Mouse (Mus musculus) large intestine, adult 2 months (tissue): ENCODE data around the gene Cbarp. TPM values are rescaled to one million over a fixed set of nuclear protein-coding genes. Genes with fewer than 3 reads are reported as not detected.

Experiments
- DNase-seq: peaks from one replicate; pipeline ENCODE4 v3.0.0-alpha.2; 2012; ENCODE audit warnings: low read depth, low spot score
- WGBS: fragments of 180-500 bp; shearing (Covaris S2); methylation state at CpG from one replicate; pipeline ENCODE4 v1.1.7; 2018; 5-methylcytosine and 5-hydroxymethylcytosine counted together
- polyA plus RNA-seq: library from polyadenylated mRNA; depleted of rRNA; stranded (reverse); fragments of >200 nt; gene quantifications from 2 replicates; pipeline ENCODE4 v1.2.3, GENCODE M21; 2012

Gene Cbarp
- polyA plus RNA-seq, 1 experiment, result 5.0 TPM

- 14% methylated on average over 12 of the region's 12 CpGs for WGBS
- DNase-seq, result no peak
Observed at GRCm38 (mm10) chr10:80159021-80159560, 18.5 kb upstream of the Cbarp start.

GRCm38 (mm10) chr10:80158307-80158986 is 17.8 kb upstream of the Cbarp start:
- 4% methylated on average over 18 of the region's 18 CpGs for WGBS
- no peak for DNase-seq

DNA sequence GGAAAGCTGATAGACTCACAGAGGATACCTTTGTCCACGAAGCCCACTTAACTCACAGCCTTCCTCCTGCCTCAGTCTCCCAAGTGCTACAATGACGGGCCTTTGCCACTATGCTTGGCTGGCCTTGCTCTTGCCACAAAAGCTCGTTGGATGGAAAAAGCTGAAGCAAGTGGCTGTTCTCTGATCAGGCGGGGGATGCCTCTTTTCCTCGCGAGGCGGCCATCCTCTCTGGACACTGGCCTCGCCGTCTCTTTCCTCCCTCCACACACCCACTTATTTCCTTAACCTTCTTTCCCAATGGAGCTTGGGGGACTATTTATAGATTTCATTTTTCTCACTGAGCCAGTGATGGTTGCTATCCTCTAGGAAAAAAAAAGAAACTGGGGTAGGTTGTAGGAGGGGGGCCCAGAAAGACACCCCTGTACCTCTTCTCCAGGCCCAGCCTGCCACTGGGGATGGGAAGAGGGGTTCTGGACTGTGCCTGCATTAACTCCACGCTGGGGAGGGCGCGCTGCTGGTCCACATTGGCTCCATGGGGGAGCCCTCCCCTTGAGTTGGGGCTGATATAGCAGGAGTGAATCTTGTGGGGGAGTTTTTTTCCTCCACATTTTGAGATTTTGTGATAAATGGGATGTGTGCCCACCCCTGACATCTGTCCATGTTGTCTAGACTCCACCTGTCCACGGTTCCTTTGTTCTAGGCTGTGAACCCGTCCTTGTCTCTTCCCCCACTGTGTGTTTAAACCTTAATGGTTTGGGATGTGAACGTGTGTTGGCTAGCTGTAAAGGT is 16.7 kb upstream of the Cbarp start:
- DNase-seq, result no peak
- WGBS, result 66% methylated on average over 15 of the region's 15 CpGs

GRCm38 (mm10) chr10:80156752-80157053 is 16.1 kb upstream of the Cbarp start:
- WGBS, result 73% methylated on average over 7 of the region's 7 CpGs
- no peak for DNase-seq

DNA sequence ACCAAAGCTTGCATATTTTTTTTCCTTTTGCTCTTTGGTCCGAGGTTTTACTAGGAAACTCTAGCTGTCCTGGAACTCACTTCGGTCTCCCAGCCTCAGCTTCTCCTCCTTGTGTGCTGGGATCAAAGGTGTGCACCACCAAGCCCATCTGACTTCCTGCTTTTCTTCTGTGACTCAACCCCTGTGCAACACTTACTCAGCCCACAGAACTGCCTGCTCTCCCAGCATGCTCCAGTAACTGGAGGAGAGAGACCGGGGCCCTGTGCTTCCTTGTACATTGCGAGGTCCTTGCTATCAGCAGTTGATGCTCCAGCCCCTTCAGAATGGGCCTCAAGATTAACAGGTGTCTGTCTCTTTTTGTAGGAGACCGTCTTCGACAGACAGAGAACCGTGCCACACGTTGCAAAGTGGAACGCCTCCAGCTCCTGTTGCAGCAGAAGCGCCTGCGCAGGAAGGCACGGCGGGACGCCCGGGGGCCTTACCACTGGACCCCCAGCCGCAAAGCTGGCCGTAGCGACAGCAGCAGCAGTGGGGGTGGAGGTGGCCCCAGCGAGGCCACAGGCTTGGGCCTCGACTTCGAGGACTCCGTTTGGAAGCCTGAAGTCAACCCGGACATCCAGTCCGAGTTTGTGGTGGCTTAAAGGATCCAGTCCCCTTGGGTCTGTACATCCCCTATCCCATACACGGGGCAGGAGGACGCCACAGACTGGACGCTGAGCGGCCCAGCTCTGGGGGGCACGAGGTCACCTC is 15.5 kb upstream of the Cbarp start:
- DNase-seq, result no peak
- 80% methylated on average over 29 of the region's 29 CpGs for WGBS

- WGBS, result 74% methylated on average over 1 of the region's 1 CpGs
- no peak for DNase-seq
Observed at GRCm38 (mm10) chr10:80155277-80155676, 14.6 kb upstream of the Cbarp start.

- DNase-seq, result no peak
- WGBS, result 87% methylated on average over 7 of the region's 7 CpGs
Observed at GRCm38 (mm10) chr10:80154384-80154783, 13.7 kb upstream of the Cbarp start.

DNA sequence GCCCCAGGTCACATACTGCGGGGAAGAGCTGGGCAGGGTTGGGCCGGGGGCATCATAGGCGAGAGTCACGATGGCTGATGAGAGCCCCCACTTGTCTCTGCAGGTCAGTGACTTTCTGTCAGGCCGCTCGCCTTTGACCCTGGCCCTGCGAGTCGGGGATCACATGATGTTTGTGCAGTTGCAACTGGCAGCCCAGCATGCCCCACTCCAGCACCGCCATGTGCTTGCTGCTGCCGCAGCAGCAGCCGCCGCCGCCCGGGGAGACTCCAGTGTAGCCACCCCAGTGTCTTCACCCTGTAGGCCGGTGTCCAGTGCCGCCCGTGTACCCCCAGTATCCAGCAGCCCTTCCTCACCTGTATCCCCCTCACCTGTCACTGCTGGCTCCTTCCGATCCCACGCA is 13.1 kb upstream of the Cbarp start:
- DNase-seq, result no peak
- WGBS, result 80% methylated on average over 19 of the region's 19 CpGs

DNA sequence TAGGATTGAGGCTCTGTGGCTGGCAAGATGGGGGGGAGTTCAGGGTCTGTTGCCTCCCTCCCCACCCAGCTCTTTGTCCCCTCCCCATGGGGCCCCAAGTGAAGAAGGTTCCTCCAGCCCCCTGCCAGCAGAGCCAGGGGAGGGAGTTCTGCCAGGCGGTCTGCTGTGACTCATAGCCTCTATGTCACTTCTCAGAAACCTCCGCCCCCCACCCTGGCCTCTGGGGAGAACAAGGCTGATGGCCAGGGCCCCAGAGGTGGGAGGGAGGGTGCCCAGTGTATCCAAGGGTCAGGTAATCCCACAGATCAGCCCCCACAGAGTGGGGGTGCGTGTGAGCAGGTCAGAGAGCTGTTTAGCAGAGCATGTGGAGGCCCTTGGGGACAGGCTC is 12.2 kb upstream of the Cbarp start:
- DNase-seq, result no peak
- WGBS, result 45% methylated on average over 3 of the region's 3 CpGs

- WGBS, result 19% methylated on average over 15 of the region's 15 CpGs
- DNase-seq, result no peak
Observed at GRCm38 (mm10) chr10:80152071-80152872, 11.6 kb upstream of the Cbarp start.

- WGBS, result 2% methylated on average over 26 of the region's 26 CpGs
- no peak for DNase-seq
Observed at GRCm38 (mm10) chr10:80151211-80152034, 10.8 kb upstream of the Cbarp start.

DNA sequence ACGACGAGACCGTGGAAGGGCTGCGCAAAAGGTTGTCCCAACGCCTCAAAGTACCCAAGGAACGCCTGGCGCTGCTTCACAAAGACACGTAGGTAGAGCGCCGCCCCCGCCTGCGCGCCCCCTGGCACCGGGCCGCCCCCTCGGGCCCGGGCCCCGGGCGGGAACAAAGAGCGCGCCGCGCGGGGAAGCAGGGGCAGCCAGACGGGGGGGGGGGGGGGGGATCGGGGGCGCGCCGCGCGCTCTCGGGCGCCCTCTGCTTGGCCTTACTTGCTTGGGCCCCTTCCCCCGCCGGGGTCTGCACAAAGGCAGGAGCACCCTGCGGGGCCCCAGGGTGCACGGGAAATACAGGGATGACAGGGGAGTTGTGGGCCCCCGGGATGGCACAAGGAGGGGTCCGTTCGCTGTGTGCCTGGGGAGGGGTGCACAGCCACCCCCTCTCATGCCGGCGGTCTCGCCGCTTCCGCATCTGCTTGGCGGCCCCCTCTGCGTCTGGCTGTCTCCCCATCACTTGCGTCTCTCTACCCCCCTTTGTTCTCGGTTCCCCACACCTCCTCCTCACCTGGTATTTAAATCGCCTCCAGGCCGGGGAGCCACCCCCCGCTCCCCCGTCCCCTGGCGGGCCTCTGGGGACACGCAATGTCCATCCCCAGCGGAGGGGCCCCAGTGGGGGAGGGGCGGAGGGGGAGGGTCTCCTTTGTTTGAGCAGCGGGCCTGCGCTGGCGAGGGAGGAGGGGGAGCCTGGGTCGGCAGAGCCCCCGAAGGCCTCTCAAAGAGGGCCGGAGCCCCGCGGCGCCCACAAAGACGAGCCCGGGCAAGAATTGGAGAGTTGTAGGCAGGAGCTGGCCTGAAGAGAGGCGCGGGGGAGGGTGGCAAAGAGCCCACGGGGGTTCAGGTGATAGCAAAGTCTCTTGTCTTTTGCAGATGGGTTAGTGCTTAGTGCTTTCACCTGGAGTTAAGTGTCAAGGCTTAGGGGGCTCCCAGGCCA is 9.9 kb upstream of the Cbarp start:
- no peak for DNase-seq
- WGBS, result 2% methylated on average over 55 of the region's 71 CpGs

- WGBS, result under 1% methylated on average over 88 of the region's 88 CpGs
- no peak for DNase-seq
Observed at GRCm38 (mm10) chr10:80149291-80150225, 8.9 kb upstream of the Cbarp start.

DNA sequence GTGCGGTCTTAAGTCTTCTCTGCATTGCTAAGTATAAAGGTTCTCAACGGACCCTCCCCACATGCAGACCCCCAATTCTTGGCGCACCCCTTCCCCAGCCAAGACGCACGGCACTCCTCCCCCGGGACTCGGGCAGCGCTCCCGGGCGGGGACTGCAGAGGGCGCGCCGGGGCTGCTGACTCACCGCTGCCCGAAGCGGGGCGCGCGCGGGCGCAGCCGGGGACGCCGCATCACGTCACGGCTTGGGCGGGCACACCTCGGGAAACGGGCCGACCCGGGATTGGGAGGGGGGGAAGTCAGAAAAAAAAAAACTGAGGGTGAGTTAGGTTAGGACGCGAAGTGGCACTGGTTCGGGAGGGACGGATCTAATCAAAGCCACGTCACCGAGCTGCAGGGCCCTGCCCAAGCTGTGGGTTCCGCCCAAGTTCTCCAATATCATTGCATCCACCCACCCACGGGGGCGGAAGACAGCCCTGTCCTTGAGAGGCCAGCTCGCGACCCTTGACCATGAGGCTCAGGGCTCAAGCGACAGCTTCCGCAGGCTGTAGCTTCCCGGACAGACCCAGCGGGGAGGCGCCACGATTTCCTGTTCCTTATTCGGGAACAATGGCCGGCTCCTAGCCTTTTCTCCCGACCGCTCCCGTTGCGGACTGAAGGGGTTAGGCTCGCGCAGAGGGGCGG is 8.1 kb upstream of the Cbarp start:
- no peak for DNase-seq
- under 1% methylated on average over 57 of the region's 57 CpGs for WGBS

- 1% methylated on average over 39 of the region's 42 CpGs for WGBS
- no peak for DNase-seq
Observed at GRCm38 (mm10) chr10:80147719-80148601, 7.3 kb upstream of the Cbarp start, which contains the start of gene Midn. Gene Midn, plus strand, starts transcription at chr10:80148272.
